11 mouse cellular contexts compared by ENCODE assay signal in the genomic region with DNA sequence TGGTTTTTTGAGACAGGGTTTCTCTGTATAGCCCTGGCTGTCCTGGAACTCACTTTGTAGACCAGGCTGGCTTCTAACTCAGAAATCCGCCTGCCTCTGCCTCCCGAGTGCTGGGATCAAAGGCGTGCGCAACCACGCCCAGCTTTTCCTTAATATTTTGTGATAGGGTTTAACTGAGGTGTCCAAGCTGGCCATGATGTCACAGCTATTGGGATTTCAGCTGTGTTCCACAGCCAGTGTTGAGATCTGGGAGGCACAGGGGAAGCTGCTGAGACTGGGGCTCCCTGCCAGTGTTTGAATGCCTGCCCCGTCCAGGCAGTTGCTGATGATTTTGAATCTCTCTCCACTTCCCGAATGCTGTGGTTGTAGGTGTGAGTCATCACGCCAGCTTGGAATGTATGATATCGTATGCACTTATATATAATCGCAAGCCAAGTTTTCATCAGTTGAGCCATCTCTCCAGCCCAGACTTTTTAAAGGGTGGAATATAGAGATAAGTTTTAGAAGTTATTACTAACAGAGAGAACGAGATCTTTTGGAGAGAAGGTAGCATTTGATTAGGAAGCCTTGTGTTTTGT. TPM values are rescaled to one million over a fixed set of nuclear protein-coding genes. Genes with fewer than 3 reads are reported as not detected.
DNase-seq lines count a peak whose midpoint lies in the region; ATAC-seq and TF ChIP-seq lines count a peak whose summit lies in the region.
"Had no signal": no experiment of that assay in that cellular context is flagged by ENCODE, and none has a peak within 500 bp of the region (broad histone marks: within the 10 kb centered on the region; RNA-seq: fewer than 3 reads in every experiment).

No protein-coding gene starts in this region.

- no peaks in the 10 kb centered on the region for H3K9me3 ChIP-seq in lung, postnatal 0 days (ENCODE audit: low read length)
- no peaks in the 10 kb centered on the region for H3K9me3 ChIP-seq in kidney, embryonic 14.5 days (ENCODE audit: control insufficient read depth, low read length)

- H3K4me2 ChIP-seq in lung, postnatal 0 days (replicated peaks; ENCODE audit: low read depth, low read length), result no peak overlapping the region
- no peak overlapping the region for H3K4me2 ChIP-seq in kidney, embryonic 14.5 days (replicated peaks; ENCODE audit: low read depth, low read length)
- H3K4me2 ChIP-seq: midbrain, embryonic 12.5 days had no signal

- TF ChIP-seq CTCF in lung, postnatal 0 days (IDR thresholded peaks at IDR 0.05), result no peak
- TF ChIP-seq CTCF in embryonic fibroblast, embryonic 13.5 days (IDR thresholded peaks at IDR 0.05; ENCODE audit: borderline replicate concordance, insufficient read depth, low read length), result no peak

- H3K36me3 ChIP-seq in lung, postnatal 0 days (ENCODE audit: insufficient read depth, low read length), result no peaks in the 10 kb centered on the region
- no peaks in the 10 kb centered on the region for H3K36me3 ChIP-seq in kidney, embryonic 14.5 days (ENCODE audit: control insufficient read depth, insufficient read depth, low read length)
- H3K36me3 ChIP-seq: midbrain, embryonic 12.5 days had no signal

- TF ChIP-seq POLR2A in embryonic fibroblast, embryonic 13.5 days (IDR thresholded peaks at IDR 0.05; ENCODE audit: low read depth, low read length), result no peak

- no peaks in the 10 kb centered on the region for H3K27me3 ChIP-seq in lung, postnatal 0 days (replicated peaks; ENCODE audit: insufficient read depth, low read length)
- no peaks in the 10 kb centered on the region for H3K27me3 ChIP-seq in kidney, embryonic 14.5 days (ENCODE audit: control insufficient read depth, insufficient read depth, low read length)
- H3K27me3 ChIP-seq: midbrain, embryonic 12.5 days had no signal

- H3K4me3 ChIP-seq in lung, postnatal 0 days (ENCODE audit: low read depth, low read length), result no peak overlapping the region
- H3K4me3 ChIP-seq in embryonic fibroblast, embryonic 13.5 days (ENCODE audit: insufficient read depth, low read length), result no peak overlapping the region
- H3K4me3 ChIP-seq in kidney, embryonic 14.5 days (ENCODE audit: low read length), result no peak overlapping the region
- H3K4me3 ChIP-seq: forebrain, embryonic 10.5 days; midbrain, embryonic 12.5 days had no signal

- peak; percentile 25 for DNase-seq in lung, postnatal 0 days (ENCODE audit: low spot score)
- no peak for DNase-seq in lung, postnatal 36 days
- peak; percentile 25 to 40 for DNase-seq in left cerebral cortex, postnatal 14 days (ENCODE audit: low spot score in 2 of 2)
- DNase-seq in right cerebral cortex, postnatal 25 days, result peak; percentile 55
- DNase-seq in embryo, embryonic 10.5 days (ENCODE audit: low spot score), result no peak
- no peak for DNase-seq in kidney, adult 18-20 months
- DNase-seq: kidney, postnatal 14 days had no signal

- H3K9ac ChIP-seq in lung, postnatal 0 days (replicated peaks; ENCODE audit: low read depth), result no peak overlapping the region
- H3K9ac ChIP-seq in kidney, embryonic 14.5 days (ENCODE audit: low read depth, low read length), result no peak overlapping the region
- H3K9ac ChIP-seq: midbrain, embryonic 12.5 days had no signal

- no peaks in the 10 kb centered on the region for H3K4me1 ChIP-seq in lung, postnatal 0 days (ENCODE audit: insufficient read depth, low read depth, low read length)
- H3K4me1 ChIP-seq in embryonic fibroblast, embryonic 13.5 days (ENCODE audit: control insufficient read depth, insufficient read depth, low read length), result peaks cover 20% of the 10 kb centered on the region
- H3K4me1 ChIP-seq in kidney, embryonic 14.5 days (ENCODE audit: control insufficient read depth, insufficient read depth, low read length), result 0 out of 2 replicates have a peak, but pooled peaks cover 4% of the 10 kb centered on the region

- WGBS in lung, postnatal 0 days, result 78% methylated on average over 11 of the region's 11 CpGs
- 92% methylated on average over 11 of the region's 11 CpGs for WGBS in kidney, embryonic 14.5 days

- intact Hi-C loops in left cerebral cortex, postnatal 14 days (cut with DNase I), result no loop called here

- TF ChIP-seq EP300 in lung, postnatal 0 days (IDR thresholded peaks at IDR 0.05), result no peak

- H3K27ac ChIP-seq in lung, postnatal 0 days (ENCODE audit: low read length), result no peak overlapping the region
- peak overlapping the region; percentile 66 for H3K27ac ChIP-seq in embryonic fibroblast, embryonic 13.5 days (ENCODE audit: insufficient read depth, low read length)
- no peak overlapping the region for H3K27ac ChIP-seq in kidney, embryonic 14.5 days (ENCODE audit: low read depth, low read length)
- H3K27ac ChIP-seq: forebrain, embryonic 10.5 days had no signal

- peak; percentile 33; the same call in 1 of the 2 replicates for ATAC-seq in lung, postnatal 0 days
- ATAC-seq in kidney, embryonic 14.5 days (ENCODE audit: low FRiP score, low TSS enrichment), result no peak

RNA-seq across cellular contexts. Expression of gene Cbfa2t2, which starts 27.4 kb away (rescaled TPM):
- 14.6 and 16.6 TPM in 2 replicates for polyA plus RNA-seq in lung, postnatal 0 days (2015; fragmentation: Nextera tagmentation; extraction: Ambion mirVana)
- polyA plus RNA-seq in embryonic fibroblast, embryonic 13.5 days (2011; ENCODE audit: insufficient read length, low read depth, missing spikeins), result 36.8 and 47.6 TPM in 2 replicates
- 10 to 100 TPM; 40.5 to 52.0 TPM for total RNA-seq in left cerebral cortex, postnatal 14 days (2021)
- polyA plus RNA-seq in kidney, embryonic 14.5 days (2014; fragmentation: Nextera tagmentation; extraction: Ambion mirVana), result 26.6 and 44.4 TPM in 2 replicates

RNA-seq across cellular contexts. Expression of gene Snta1, which starts 55.8 kb away (rescaled TPM):
- 7.7 and 8.0 TPM in 2 replicates for polyA plus RNA-seq in lung, postnatal 0 days (2015; fragmentation: Nextera tagmentation; extraction: Ambion mirVana)
- polyA plus RNA-seq in embryonic fibroblast, embryonic 13.5 days (2011; ENCODE audit: insufficient read length, low read depth, missing spikeins), result 17.1 and 18.5 TPM in 2 replicates
- 10 to 100 TPM; 31.4 to 31.9 TPM for total RNA-seq in left cerebral cortex, postnatal 14 days (2021)
- polyA plus RNA-seq in kidney, embryonic 14.5 days (2014; fragmentation: Nextera tagmentation; extraction: Ambion mirVana), result 4.5 and 5.7 TPM in 2 replicates

Comparison
In these comparisons a context has a peak if more than half of its experiments do, and no peak if none do; other contexts are left out.
1. DNase-seq: peak in lung, postnatal 0 days (single experiment), left cerebral cortex, postnatal 14 days (2 of 2) and right cerebral cortex, postnatal 25 days (single experiment); none in lung, postnatal 36 days (single experiment), embryo, embryonic 10.5 days (single experiment) and kidney, adult 18-20 months (single experiment).